Mouse (Mus musculus) liver, postnatal 0 days (tissue): Measurements from ENCODE around the gene Irgq. TPM values are rescaled to one million over a fixed set of nuclear protein-coding genes. Genes with fewer than 3 reads are reported as not detected.

Experiments used
- ATAC-seq: fragments of 200-750 bp; cut with Nextera tagmentation; 2 replicates; pipeline ENCODE4 v1.8.0; 2017; ENCODE audit warnings: mild to moderate bottlenecking, moderate library complexity
- DNase-seq: peaks from one replicate; pipeline ENCODE4 v3.0.0-alpha.2; 2016
- H3K27ac ChIP-seq: fragments of 300-500 bp; sonication (generic); 2 replicates; pipeline ENCODE4 v1.5.1; 2014; ENCODE audit warnings: antibody characterized with exemption, moderate library complexity, mild to moderate bottlenecking, low read depth
- H3K27me3 ChIP-seq: fragments of 300-500 bp; sonication (generic); 2 replicates; pipeline ENCODE4 v1.6.1; 2014; ENCODE audit warnings: low read length, control low read depth, mixed read lengths; ENCODE audit not compliant: insufficient read depth
- H3K36me3 ChIP-seq: fragments of 300-500 bp; sonication (generic); replicated peaks from 2 replicates; pipeline ENCODE4 v1.6.1; 2014; ENCODE audit warnings: mild to moderate bottlenecking, control low read depth, low read length, moderate library complexity, mixed read lengths; ENCODE audit not compliant: insufficient read depth
- H3K4me1 ChIP-seq: fragments of 300-500 bp; sonication (generic); 2 replicates; pipeline ENCODE4 v1.6.1; 2014; ENCODE audit warnings: antibody characterized with exemption, mild to moderate bottlenecking, control low read depth; ENCODE audit not compliant: insufficient read depth
- H3K4me2 ChIP-seq: fragments of 300-500 bp; sonication (generic); 2 replicates; pipeline ENCODE4 v1.6.1; 2014; ENCODE audit warnings: low read depth, mild to moderate bottlenecking, low read length, moderate library complexity, mixed read lengths
- H3K4me3 ChIP-seq: fragments of 300-500 bp; sonication (generic); 2 replicates; pipeline ENCODE4 v1.5.1; 2014; ENCODE audit warnings: low read depth, low read length
- H3K9ac ChIP-seq: fragments of 300-500 bp; sonication (generic); replicated peaks from 2 replicates; pipeline ENCODE4 v1.6.1; 2014; ENCODE audit warnings: mild to moderate bottlenecking, moderate library complexity
- H3K9me3 ChIP-seq: fragments of 300-500 bp; sonication (generic); 2 replicates; pipeline ENCODE4 v1.6.1; 2016; ENCODE audit warnings: mild to moderate bottlenecking, control low read depth, low read length, mixed read lengths
- CTCF ChIP-seq: sonication (generic); IDR thresholded peaks from 2 replicates; pipeline ENCODE4 v1.5.1; 2016; ENCODE audit warnings: antibody characterized with exemption, low read depth
- EP300 ChIP-seq: IDR thresholded peaks from 2 replicates; pipeline ENCODE4 v1.6.1; 2016; ENCODE audit warnings: antibody characterized with exemption, low read depth, mild to moderate bottlenecking
- WGBS: fragments of 180-500 bp; shearing (Covaris S2); extraction: QIAGEN DNeasy Blood & Tissue Kit; methylation state at CpG from one replicate; pipeline ENCODE4 v1.1.7; 2014; ENCODE audit not compliant: insufficient replicate concordance; 5-methylcytosine and 5-hydroxymethylcytosine counted together
- polyA plus RNA-seq: library from polyadenylated mRNA; unstranded; fragments of >200 nt; fragmentation: Nextera tagmentation; extraction: Ambion mirVana; gene quantifications from 2 replicates; pipeline ENCODE4 v1.2.1, GENCODE M21; 2015

Irgq gene
- polyA plus RNA-seq, 1 experiment from 2014 or later, result 1.3 TPM

DNA sequence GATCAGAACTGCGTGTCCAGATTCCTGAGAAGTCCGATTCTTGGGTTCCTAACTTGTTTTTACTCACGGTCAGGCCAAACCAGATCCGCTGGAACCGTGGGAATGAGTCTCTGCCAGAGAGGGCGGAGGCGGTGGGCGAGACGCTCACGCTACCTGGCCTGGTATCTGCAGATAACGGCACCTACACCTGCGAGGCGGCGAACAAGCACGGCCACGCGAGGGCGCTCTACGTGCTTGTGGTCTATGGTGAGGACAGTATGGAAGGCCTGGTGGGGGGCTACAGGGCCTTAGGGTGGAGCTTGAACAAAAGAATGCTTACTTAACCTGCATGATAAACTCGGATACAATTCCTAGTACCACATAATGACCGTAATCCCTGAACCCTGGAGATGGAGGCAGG lies 29.0 kb upstream of the Irgq start:
- peaks cover 45% of the 10 kb centered on the region for H3K27me3 ChIP-seq
- H3K36me3 ChIP-seq, result no peaks in the 10 kb centered on the region
- no peak overlapping the region for H3K4me3 ChIP-seq
- no peak overlapping the region for H3K9ac ChIP-seq
- H3K4me1 ChIP-seq, result peaks cover 14% of the 10 kb centered on the region
- ATAC-seq (no peak), DNase-seq (peak; percentile 44)
- H3K9me3 ChIP-seq, result 0 out of 2 replicates have a peak, but pooled peaks cover 2% of the 10 kb centered on the region
- TF ChIP-seq EP300, result no peak
- TF ChIP-seq CTCF, result peak; percentile 51
- 51% methylated on average over 21 of the region's 21 CpGs for WGBS
- H3K27ac ChIP-seq, result no peak overlapping the region
- no peak overlapping the region for H3K4me2 ChIP-seq

GRCm38 (mm10) chr7:24504004-24504403 lies 26.5 kb upstream of the Irgq start:
- H3K4me3 ChIP-seq, result no peak overlapping the region
- TF ChIP-seq CTCF (no peak), EP300 (no peak)
- WGBS, result 9% methylated on average over 10 of the region's 10 CpGs
- no peak overlapping the region for H3K4me2 ChIP-seq
- no peak overlapping the region for H3K27ac ChIP-seq
- H3K9ac ChIP-seq, result no peak overlapping the region
- no peak for ATAC-seq
- H3K36me3 ChIP-seq, result no peaks in the 10 kb centered on the region
- H3K4me1 ChIP-seq, result peaks cover 18% of the 10 kb centered on the region
- 0 out of 2 replicates have a peak, but pooled peaks cover 2% of the 10 kb centered on the region for H3K9me3 ChIP-seq
- H3K27me3 ChIP-seq, result peaks cover 38% of the 10 kb centered on the region
- DNase-seq, result no peak

DNA sequence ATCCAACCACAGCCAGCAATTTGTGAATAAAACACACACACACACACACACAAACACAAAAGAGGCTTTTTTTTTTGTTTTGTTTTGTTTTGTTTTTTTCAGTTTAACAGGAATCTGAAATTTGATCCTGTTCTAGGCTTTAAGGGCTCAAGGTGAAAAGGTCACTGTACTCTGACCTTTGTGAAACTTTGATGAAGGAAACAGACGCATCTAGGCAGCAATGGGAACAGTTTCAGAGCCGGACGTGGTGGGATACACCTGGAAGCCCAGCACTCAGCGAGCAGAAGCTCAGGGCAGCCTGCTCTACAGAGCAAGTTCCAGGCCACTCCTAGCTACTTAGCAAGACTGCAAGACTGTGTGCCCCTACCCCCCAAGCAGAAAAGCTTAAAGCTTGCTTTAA lies 25.6 kb upstream of the Irgq start:
- ATAC-seq (no peak), DNase-seq (no peak)
- Histone ChIP-seq H3K4me3 (no peak overlapping the region), H3K9me3 (0 out of 2 replicates have a peak, but pooled peaks cover 2% of the 10 kb centered on the region), H3K4me2 (no peak overlapping the region), H3K4me1 (peaks cover 17% of the 10 kb centered on the region), H3K27ac (no peak overlapping the region), H3K36me3 (no peaks in the 10 kb centered on the region), H3K9ac (no peak overlapping the region; the same call in 1 of the 2 replicates), H3K27me3 (peaks cover 30% of the 10 kb centered on the region)
- WGBS, result 21% methylated on average over 4 of the region's 4 CpGs
- no peak for TF ChIP-seq EP300
- no peak for TF ChIP-seq CTCF

GRCm38 (mm10) chr7:24505447-24506064 lies 24.9 kb upstream of the Irgq start:
- Histone ChIP-seq H3K27me3 (peaks cover 23% of the 10 kb centered on the region), H3K4me1 (peaks cover 14% of the 10 kb centered on the region)

GRCm38 (mm10) chr7:24506065-24506459 lies 24.4 kb upstream of the Irgq start:
- H3K4me2 ChIP-seq, result 0 out of 2 replicates have a peak overlapping the region, but pooled peaks have one; percentile 97
- H3K9ac ChIP-seq, result no peak overlapping the region
- peaks cover 14% of the 10 kb centered on the region for H3K4me1 ChIP-seq
- DNase-seq (no peak), ATAC-seq (no peak)
- 41% methylated on average over 3 of the region's 3 CpGs for WGBS
- H3K27me3 ChIP-seq, result peaks cover 19% of the 10 kb centered on the region
- TF ChIP-seq CTCF (no peak), EP300 (no peak)
- 0 out of 2 replicates have a peak overlapping the region, but pooled peaks have one; percentile 69 for H3K4me3 ChIP-seq
- no peaks in the 10 kb centered on the region for H3K36me3 ChIP-seq
- no peaks in the 10 kb centered on the region for H3K9me3 ChIP-seq
- H3K27ac ChIP-seq, result no peak overlapping the region

More at GRCm38 (mm10) chr7:24505447-24506064, 24.9 kb upstream of the Irgq start:
- Histone ChIP-seq H3K4me2 (0 out of 2 replicates have a peak overlapping the region, but pooled peaks have one; percentile 11), H3K27ac (no peak overlapping the region), H3K9ac (no peak overlapping the region), H3K4me3 (no peak overlapping the region), H3K9me3 (0 out of 2 replicates have a peak, but pooled peaks cover 2% of the 10 kb centered on the region), H3K36me3 (no peaks in the 10 kb centered on the region)
- TF ChIP-seq CTCF (no peak), EP300 (no peak)
- WGBS, result 56% methylated on average over 15 of the region's 15 CpGs
- no peak for DNase-seq
- no peak for ATAC-seq

DNA sequence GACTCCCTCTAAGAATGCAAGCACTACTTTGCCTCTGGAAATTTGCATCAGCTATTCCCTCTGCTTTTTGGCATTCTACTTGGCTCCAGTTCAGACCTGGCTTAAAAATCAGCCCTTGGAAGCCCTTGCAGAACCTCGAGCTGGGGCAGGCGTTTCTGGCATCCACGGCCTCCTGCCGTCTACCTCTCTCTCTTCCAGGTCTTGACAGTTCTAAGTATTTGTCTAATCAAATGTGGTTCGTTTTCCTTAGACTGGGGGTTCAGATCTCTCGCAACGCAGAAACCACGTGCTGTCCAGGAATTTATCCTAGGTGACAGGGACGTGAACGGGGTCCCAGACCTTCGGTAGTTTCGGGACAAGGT lies 24.0 kb upstream of the Irgq start:
- H3K4me1 ChIP-seq, result peaks cover 14% of the 10 kb centered on the region
- H3K4me3 ChIP-seq, result peak overlapping the region; percentile 69
- no peaks in the 10 kb centered on the region for H3K36me3 ChIP-seq
- H3K27ac ChIP-seq, result no peak overlapping the region
- ATAC-seq (no peak), DNase-seq (no peak)
- H3K4me2 ChIP-seq, result peak overlapping the region; percentile 97
- WGBS, result 5% methylated on average over 12 of the region's 12 CpGs
- peaks cover 15% of the 10 kb centered on the region for H3K27me3 ChIP-seq
- peak overlapping the region; percentile 86 for H3K9ac ChIP-seq
- TF ChIP-seq CTCF (no peak), EP300 (no peak)
- no peaks in the 10 kb centered on the region for H3K9me3 ChIP-seq
